Mouse (Mus musculus) cerebellum, postnatal 10 days (tissue): ENCODE measurements around the gene Gpr82.
A peak's percentile ranks its signal among the peaks of the same experiment; 100 is the strongest.

ENCODE experiments used
- DNase-seq, 2 experiments: peaks; one replicate each; pipeline ENCODE4 v3.0.0; 2021; ENCODE audit warnings: mixed read lengths in 2 of 2

Gpr82 gene

DNA sequence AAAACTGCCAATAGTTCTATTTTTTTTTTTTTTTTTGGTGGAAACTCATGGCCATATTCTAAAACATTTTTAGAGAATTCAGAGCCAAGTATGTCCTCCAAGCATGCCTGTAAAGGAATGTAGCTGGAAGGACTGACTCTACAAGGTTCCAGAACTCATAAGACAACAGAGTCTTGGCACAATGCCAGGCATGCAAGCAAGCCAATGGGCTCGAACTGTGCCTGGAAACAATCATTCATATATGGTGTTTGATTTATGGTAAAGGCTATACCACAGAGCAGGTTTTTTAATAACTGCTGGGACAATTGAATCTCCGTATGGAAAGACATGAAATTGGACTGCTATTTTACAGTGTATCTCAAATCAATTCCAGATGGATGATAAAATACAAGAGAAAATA, 43.9 kb downstream of the Gpr82 start:
- peak; percentile 60 to 62 for DNase-seq

DNA sequence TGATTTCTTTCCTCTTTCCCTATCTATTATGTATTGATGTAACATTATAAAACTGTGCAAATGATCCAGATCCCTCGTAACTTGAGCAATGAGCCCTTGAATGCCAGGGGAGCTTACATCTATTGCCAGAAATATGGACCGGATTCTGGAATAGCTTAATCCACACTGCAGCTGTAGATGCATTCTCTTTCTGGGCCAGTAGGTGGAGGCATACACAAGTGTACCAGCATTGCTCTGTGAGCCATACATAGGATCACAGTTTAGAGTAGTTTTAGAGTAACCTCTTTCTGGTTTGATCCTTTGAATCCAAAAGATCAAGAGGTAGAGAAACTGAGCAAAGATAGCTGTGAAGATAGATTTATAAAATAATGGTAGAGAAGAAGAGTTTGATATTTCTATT, 49.0 kb downstream of the Gpr82 start:
- peak; percentile 76 to 79 for DNase-seq
